Mouse (Mus musculus) cerebellum, postnatal 25 days (tissue): Measurements from ENCODE around the gene Ablim1.

Source experiments
- DNase-seq, 2 experiments: peaks; one replicate each; pipeline ENCODE4 v3.0.0; 2021; ENCODE audit warnings: mixed read lengths in 2 of 2

Gene Ablim1

GRCm38 (mm10) chr19:57340900-57341742, 26.4 kb upstream of the Ablim1 start:
- no peak for DNase-seq

- no peak for DNase-seq
These were observed 24.7 kb upstream of the Ablim1 start for GRCm38 (mm10) chr19:57339281-57339864.

- DNase-seq: no peak
These were observed 20.4 kb upstream of the Ablim1 start for GRCm38 (mm10) chr19:57335135-57335534.

GRCm38 (mm10) chr19:57333356-57333755, 18.6 kb upstream of the Ablim1 start:
- DNase-seq: no peak

- DNase-seq: no peak
These were observed 16.5 kb upstream of the Ablim1 start for GRCm38 (mm10) chr19:57331237-57331636.

- DNase-seq: no peak
These were observed 15.6 kb upstream of the Ablim1 start for GRCm38 (mm10) chr19:57330309-57330708.

GRCm38 (mm10) chr19:57328792-57329191, 14.1 kb upstream of the Ablim1 start:
- DNase-seq: peak; percentile 58 to 75

- DNase-seq: no peak
These were observed 13.6 kb upstream of the Ablim1 start for GRCm38 (mm10) chr19:57328269-57328668.

- DNase-seq: no peak
These were observed 13.0 kb upstream of the Ablim1 start for GRCm38 (mm10) chr19:57327679-57328078.

GRCm38 (mm10) chr19:57325748-57326300, 11.1 kb upstream of the Ablim1 start:
- peak; percentile 81 to 91 for DNase-seq

GRCm38 (mm10) chr19:57323087-57323486, 8.4 kb upstream of the Ablim1 start:
- DNase-seq: no peak

- no peak for DNase-seq
These were observed 7.8 kb upstream of the Ablim1 start for GRCm38 (mm10) chr19:57322491-57322890.

- no peak for DNase-seq
These were observed 7.1 kb upstream of the Ablim1 start for GRCm38 (mm10) chr19:57321839-57322238.

GRCm38 (mm10) chr19:57320656-57321382, 6.1 kb upstream of the Ablim1 start:
- no peak for DNase-seq

- DNase-seq: no peak
These were observed 1.9 kb upstream of the Ablim1 start for GRCm38 (mm10) chr19:57316597-57316996.

- DNase-seq: peak in 1 of 2 experiments; percentile 33
These were observed 370 bp upstream of the Ablim1 start for GRCm38 (mm10) chr19:57315013-57315565.

GRCm38 (mm10) chr19:57313891-57314345, 801 bp downstream of the Ablim1 start:
- DNase-seq: peak in 1 of 2 experiments; percentile 33

- peak; percentile 42 to 52 for DNase-seq
These were observed 1.5 kb downstream of the Ablim1 start for GRCm38 (mm10) chr19:57313226-57313625.

GRCm38 (mm10) chr19:57309980-57310379, 4.7 kb downstream of the Ablim1 start:
- no peak for DNase-seq

GRCm38 (mm10) chr19:57306601-57307000, 8.1 kb downstream of the Ablim1 start:
- no peak for DNase-seq

GRCm38 (mm10) chr19:57305972-57306371, 8.7 kb downstream of the Ablim1 start:
- no peak for DNase-seq

GRCm38 (mm10) chr19:57304666-57305065, 10.1 kb downstream of the Ablim1 start:
- DNase-seq: no peak

- DNase-seq: no peak
These were observed 12.7 kb downstream of the Ablim1 start for GRCm38 (mm10) chr19:57301961-57302395.
